Mouse (Mus musculus): ENCODE measurements around the gene P2rx6.

P2rx6 gene

GRCm38 (mm10) chr16:17561751-17562208 lies at the start of gene P2rx6:
Gene P2rx6 (plus strand): TSS chr16:17561885.
- peak; percentile 54 for DNase-seq (ENCODE audit: low read depth, low spot score)

- DNase-seq (ENCODE audit: low read depth, low spot score) = no peak
Observed at GRCm38 (mm10) chr16:17518910-17519309, 42.8 kb upstream of the P2rx6 start.

GRCm38 (mm10) chr16:17524156-17524555 lies 37.5 kb upstream of the P2rx6 start:
- DNase-seq (ENCODE audit: low read depth, low spot score) = no peak

GRCm38 (mm10) chr16:17525524-17525923 lies 36.2 kb upstream of the P2rx6 start:
- no peak for DNase-seq (ENCODE audit: low read depth, low spot score)

- no peak for DNase-seq (ENCODE audit: low read depth, low spot score)
Observed at GRCm38 (mm10) chr16:17526223-17526622, 35.5 kb upstream of the P2rx6 start.

GRCm38 (mm10) chr16:17527606-17528005 lies 34.1 kb upstream of the P2rx6 start:
- no peak for DNase-seq (ENCODE audit: low read depth, low spot score)

- DNase-seq (ENCODE audit: low read depth, low spot score) = peak; percentile 30
Observed at GRCm38 (mm10) chr16:17528276-17528675, 33.4 kb upstream of the P2rx6 start.

GRCm38 (mm10) chr16:17529981-17530586 lies 31.6 kb upstream of the P2rx6 start:
- DNase-seq (ENCODE audit: low read depth, low spot score) = no peak

GRCm38 (mm10) chr16:17530640-17531288 lies 30.9 kb upstream of the P2rx6 start, which contains the start of gene Thap7:
Gene Thap7 (minus strand): TSS chr16:17531136.
- DNase-seq (ENCODE audit: low read depth, low spot score) = peak; percentile 98

- peak; percentile 56 for DNase-seq (ENCODE audit: low read depth, low spot score)
Observed at GRCm38 (mm10) chr16:17532271-17532670, 29.4 kb upstream of the P2rx6 start.

- peak; percentile 6 for DNase-seq (ENCODE audit: low read depth, low spot score)
Observed at GRCm38 (mm10) chr16:17532676-17533329, 28.9 kb upstream of the P2rx6 start.

- no peak for DNase-seq (ENCODE audit: low read depth, low spot score)
Observed at GRCm38 (mm10) chr16:17536584-17536983, 25.1 kb upstream of the P2rx6 start.

GRCm38 (mm10) chr16:17542632-17543031 lies 19.1 kb upstream of the P2rx6 start:
- DNase-seq (ENCODE audit: low read depth, low spot score) = no peak

- DNase-seq (ENCODE audit: low read depth, low spot score) = no peak
Observed at GRCm38 (mm10) chr16:17552837-17553236, 8.8 kb upstream of the P2rx6 start.

GRCm38 (mm10) chr16:17553910-17554685 lies 7.6 kb upstream of the P2rx6 start:
- peak; percentile 99 for DNase-seq (ENCODE audit: low read depth, low spot score)

- peak; percentile 69 for DNase-seq (ENCODE audit: low read depth, low spot score)
Observed at GRCm38 (mm10) chr16:17554702-17555101, 7.0 kb upstream of the P2rx6 start.

- DNase-seq (ENCODE audit: low read depth, low spot score) = no peak
Observed at GRCm38 (mm10) chr16:17556180-17556579, 5.5 kb upstream of the P2rx6 start.

- no peak for DNase-seq (ENCODE audit: low read depth, low spot score)
Observed at GRCm38 (mm10) chr16:17556907-17557306, 4.8 kb upstream of the P2rx6 start.

- DNase-seq (ENCODE audit: low read depth, low spot score) = peak; percentile 72
Observed at GRCm38 (mm10) chr16:17557947-17558480, 3.7 kb upstream of the P2rx6 start.

- peak; percentile 81 for DNase-seq (ENCODE audit: low read depth, low spot score)
Observed at GRCm38 (mm10) chr16:17558811-17559210, 2.9 kb upstream of the P2rx6 start.

- DNase-seq (ENCODE audit: low read depth, low spot score) = no peak
Observed at GRCm38 (mm10) chr16:17559396-17560027, 2.2 kb upstream of the P2rx6 start.
